Mouse (Mus musculus): Measurements from ENCODE around the gene Galnt15.
A peak's percentile ranks its signal among the peaks of the same experiment; 100 is the strongest.

The Galnt15 gene

DNA sequence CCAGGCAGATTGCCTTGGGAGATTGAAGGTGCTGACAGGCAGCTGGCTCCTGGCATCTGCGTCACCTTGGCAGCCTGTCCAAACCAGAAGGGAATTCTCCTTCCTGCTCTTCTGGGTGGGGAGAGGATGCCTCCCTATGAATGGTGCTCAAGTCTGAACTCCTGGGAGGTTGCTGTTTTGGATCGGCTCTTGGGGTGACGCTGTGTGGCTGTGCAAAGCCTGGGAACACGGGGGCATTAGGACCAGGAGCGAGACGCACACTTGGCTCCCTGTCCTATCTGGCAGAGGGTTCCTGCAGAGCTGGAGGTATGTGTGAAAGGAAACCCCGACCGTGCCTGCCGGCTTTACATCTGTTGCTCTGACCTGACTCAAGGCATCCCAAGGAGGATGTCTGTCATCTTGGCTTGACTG is at the start of gene Galnt15:
Gene Galnt15 (plus strand): TSS at position 309 of the 411 bp plus-strand sequence.
- no peak for DNase-seq (ENCODE audit: low spot score)

DNA sequence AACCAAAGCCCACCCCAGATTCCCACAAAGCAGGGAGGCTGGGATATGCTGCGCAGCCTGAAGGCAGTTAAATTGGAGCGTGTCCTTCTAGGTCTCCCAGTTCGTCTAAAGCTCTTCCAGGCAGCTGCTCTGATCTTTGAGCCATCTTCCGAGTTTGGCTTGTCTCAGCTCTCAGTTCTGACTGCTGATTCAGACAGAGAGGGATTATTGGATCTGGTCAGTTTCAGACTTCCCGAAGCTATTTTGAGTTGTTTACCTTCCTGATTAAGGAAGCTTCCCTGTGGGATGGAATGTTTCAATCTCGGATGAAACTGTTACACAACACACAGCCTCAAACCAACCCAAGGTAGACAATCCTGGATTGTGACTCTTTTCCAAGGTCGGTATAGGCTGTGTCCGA is 34.8 kb upstream of the Galnt15 start:
- DNase-seq (ENCODE audit: low spot score) = peak; percentile 71

DNA sequence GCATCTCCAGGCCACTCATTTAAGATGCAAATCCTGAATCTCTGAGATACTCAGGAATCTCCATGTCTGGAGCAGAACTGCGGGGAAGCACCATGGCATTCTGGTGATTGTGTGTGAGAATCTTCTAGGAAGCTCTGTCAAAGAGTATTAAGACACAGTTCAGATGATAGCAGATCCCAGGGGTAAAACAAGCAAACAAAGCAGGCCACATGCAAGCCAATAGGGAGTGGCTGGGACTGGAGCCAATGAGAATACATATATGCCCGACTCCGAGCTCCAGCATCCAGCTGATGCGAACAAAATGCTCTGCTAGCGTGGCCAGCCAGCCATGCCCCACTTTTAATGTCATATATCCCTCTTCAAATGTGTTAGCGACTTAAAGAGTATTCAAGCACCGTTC is 27.8 kb upstream of the Galnt15 start:
- DNase-seq (ENCODE audit: low spot score) = no peak

DNA sequence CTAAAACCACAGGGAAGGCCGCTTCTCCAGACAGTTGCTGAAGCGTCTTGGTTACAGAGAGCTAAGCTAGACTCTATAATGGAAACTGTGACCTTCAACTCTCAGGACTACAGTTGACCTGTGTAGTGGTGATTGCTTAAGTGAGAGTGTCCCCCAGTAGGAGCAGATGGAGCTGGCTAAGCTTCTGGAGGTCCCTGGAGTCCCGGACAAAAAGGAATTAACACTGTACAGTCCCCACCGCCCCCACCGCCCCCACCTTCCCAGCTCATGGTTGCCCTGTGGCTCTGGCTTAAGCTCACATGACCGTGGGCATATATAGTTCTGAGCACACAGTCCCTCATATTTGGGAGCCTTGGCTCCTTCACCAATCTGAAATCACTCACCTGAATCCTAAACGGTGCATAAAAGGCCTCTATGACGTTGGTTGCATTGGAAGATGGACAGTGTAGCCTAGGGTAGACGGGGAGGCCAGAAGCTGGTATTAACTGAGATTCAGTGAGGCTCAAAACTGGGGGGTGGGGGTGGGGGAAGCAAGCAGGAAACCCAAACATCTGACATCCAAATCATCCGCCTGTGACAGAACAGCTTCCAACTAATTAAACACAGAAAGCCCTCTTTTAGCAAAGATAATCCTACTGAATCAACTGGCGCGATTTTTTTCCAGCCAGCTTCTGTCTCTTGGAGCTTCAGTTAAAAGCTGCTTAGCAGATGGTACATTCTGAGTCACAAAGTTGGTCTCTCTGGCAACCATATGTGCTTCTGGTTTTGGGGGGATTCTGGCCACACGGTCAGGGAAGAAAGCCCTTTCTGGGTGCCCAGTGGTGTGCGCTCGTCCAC is 26.1 kb upstream of the Galnt15 start:
- DNase-seq (ENCODE audit: low spot score) = no peak

DNA sequence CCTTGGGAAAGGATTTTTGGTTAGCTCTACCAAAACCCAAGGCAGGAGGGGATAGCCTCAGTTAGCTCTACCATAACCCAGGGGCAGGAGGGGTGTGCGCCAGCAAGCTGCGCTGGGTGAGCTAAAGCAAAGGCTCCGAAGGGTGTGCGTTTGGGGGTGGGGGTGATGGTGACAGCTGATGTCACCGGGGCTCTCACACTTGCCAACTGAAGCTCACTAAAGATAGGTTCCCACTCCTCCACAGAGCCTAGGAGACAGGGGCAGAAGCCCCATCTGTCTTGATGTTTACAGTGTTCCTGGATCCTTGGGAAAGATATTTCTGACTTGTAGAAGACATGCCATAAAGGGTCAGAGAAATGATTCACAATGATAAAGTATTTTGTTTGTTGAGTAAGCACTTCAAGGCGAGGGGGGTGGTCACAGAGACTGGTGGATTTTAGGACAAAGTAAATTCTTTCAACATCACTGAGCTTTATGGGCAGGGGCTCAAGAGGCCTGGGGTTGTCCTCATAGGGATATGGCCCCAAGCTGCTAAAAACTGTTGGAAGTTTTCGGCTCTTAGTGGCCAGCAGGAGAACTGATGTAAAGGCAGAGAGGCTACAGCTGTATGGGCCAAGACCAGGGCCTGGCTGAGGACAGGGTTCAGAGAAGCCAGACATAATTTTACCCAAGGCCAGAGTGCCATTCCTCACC is 24.7 kb upstream of the Galnt15 start:
- no peak for DNase-seq (ENCODE audit: low spot score)

DNA sequence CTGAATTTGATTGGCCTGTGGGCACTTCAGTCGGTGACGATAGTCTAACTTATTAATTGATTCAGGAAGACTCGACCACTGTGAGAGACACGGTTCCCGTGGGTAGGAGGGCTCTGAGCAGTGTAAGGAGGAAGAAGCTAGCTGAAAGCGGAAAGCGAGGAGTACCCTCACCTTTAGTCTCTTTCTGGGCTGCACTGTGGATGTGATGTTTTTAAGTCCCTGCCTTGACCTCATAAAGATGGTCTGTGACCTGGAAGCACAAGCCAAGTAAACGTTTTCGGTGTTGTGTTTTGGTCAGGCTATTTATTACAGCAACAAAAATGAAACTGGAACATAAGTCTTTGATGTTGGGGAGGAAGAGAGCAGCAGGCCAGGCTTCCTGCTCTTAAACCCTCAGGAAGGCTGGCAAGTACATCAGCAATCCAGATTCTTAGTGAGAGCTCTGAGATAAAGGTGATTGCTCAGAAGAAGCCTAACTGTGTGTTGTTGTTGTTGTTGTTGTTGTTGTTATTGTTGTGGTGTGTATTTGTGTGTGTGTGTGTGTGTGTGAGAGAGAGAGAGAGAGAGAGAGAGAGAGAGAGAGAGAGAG is 23.0 kb upstream of the Galnt15 start:
- no peak for DNase-seq (ENCODE audit: low spot score)

DNA sequence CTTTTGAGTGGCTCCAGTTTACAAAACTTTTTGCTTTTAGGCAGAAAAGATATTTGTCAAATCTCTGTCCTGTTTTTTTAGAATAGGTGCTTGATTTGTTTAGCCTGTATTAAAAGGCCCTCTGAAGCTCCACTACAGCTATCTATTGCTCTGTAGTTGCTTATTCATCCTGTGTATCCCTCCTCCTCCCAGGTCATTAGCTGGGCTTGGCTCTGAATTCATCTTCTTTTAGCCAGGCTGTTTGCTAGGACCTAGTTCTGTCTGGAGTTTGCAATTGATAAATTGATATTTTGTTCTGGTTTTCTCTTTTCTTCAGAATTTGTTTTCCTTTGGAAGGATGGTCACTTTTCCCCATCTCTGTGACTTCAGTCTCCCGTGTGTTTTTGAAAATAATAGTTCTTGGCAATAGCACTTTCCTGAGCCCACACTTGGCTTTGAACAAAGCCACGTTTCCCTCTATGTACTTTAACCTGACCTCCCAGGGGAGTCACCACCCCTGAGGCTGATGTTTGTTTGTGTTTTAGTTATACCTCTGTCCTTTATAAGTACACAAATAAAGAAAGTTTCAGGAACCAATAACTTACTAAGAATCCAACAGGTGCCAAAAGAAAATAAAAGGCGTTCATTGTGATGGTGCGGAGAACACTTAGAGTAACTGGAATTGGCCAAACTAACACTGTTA is 21.0 kb upstream of the Galnt15 start:
- DNase-seq (ENCODE audit: low spot score) = peak; percentile 52

DNA sequence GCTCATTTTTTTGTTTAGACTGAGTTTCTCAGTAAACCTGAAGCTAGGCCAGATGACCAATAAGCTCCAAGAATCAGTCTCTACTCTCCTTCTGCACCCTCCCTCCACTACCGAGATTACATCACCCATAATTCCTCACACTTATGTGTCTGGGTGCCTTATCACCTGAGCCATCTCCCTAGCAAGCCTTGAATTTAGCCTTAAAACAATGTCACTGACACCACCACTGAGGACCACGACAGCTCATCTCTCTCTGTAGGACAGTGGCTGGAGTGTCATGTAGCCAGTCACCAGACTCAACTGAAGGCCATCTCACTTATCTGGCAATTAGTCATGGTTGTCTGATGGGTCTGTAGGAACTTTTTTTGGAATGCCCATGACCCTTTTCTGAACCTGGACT is 19.1 kb upstream of the Galnt15 start:
- no peak for DNase-seq (ENCODE audit: low spot score)

DNA sequence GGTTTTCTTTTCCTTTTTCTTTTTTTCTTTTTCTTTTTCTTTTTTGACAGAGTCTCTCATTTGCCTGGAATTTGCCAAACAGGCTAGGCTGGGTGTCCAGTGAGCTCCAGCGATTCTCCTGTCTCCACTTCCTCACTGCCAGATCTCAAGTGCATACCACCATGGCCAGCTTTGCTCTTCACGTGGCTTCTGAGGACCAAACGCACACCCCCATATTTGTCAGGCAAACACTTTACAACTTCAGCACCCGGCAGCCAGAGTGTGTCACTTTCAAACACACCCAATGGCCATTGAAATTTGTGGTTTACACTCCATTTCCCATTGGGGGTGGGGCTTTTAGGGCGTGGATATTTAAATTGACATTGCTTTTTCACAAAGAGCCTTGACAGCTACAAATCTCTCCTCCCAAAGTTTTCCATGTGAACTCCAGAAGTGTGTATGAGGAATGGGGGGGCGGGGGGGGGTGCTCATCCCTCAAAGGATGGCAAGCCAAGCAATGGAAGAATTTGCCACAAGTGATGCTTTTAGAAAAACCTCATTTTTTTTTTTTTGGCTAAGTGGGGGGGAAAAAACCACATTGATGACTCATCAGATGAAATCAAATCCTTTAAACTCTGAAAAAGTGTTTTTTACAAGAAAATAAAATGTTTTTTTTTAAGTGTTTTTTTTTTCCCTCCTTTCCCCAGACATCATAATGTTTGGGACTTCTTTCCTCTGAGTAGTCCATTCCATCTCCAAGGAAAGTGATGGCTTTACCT is 17.1 kb upstream of the Galnt15 start:
- no peak for DNase-seq (ENCODE audit: low spot score)

DNA sequence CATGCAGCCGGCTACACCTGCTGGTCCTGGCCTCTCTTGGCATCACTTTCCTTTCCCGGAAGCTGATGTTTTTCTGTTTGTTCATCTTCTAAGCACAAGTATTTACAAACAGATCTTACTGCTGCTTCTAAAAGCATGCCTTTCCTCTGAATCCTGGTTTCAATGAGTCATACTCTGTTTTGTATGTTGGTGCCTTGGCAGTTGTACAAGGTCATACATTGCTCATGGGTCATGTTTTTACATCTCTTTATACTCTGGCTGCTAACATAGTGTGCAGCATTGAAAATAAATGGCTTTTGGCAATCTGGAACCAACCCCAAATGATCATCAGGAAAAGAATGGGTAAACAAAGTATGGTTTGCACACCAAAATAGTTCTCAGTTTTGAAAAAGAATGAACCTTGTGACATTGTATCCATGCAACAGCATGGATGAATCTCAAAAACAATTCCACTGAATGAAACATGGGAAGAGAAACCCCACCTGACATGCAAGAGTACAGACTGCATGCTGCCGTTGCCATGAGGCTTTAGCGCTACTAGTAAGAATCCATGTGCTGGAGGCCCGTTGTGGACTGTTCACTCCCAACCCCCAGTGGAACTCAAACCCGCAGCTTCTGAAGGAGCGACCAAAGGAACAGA is 13.5 kb upstream of the Galnt15 start:
- no peak for DNase-seq (ENCODE audit: low spot score)

DNA sequence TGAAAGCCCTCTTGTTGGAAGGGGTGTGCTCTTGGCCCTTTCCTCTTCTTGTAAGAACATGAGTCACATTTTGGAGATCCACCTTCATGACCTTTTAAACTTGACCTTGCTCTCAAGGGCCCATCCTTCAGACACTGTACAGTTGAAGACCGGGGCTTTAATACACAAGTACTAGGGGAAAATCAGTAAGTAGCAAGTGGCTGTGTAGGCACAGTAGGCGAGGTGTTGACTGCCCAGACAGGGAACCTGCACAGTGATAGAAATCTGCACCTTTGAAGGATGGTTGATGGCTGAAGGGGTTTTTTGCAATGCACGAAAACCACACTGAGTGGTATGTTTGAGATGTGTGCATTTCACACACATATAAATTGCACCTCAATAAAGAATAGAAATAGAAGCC is 12.3 kb upstream of the Galnt15 start:
- no peak for DNase-seq (ENCODE audit: low spot score)

DNA sequence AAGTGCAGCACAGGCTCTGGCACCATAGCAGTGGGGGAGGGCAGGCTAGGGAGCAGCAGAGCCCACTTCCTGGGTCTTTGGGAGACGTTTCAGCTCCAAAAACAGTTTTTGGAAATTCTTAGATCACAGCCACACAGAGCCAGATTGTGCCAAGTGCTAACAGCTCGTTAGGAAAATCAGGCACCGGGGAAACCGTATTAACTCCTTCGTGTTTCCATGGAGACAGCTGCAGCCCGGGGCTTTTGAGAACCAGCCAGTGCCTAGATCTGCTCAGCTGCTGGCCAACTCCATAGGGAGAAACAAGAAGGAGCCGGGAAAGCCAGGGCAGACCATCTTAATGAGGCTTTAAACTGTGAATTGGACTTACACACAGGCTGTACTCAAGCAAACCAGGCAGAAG is 11.9 kb upstream of the Galnt15 start:
- DNase-seq (ENCODE audit: low spot score) = no peak

DNA sequence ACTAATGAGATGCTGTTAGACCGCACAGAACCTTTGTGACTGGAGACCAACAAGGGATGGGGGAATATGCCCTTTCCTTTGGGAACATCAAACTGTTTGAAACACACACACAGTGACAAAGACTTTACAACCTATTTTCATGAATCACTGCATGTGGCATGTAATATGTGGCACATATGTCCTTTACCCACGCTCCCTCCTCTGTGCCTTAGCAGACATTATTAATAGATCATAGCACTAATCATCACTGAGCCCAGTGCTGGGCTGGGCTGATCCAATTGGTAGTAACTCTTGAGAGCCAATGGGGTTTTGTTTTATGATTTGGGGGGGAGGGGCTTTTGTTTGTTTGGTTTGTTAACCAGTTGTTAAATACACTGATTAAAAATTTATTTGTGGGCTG is 11.3 kb upstream of the Galnt15 start:
- DNase-seq (ENCODE audit: low spot score) = no peak

DNA sequence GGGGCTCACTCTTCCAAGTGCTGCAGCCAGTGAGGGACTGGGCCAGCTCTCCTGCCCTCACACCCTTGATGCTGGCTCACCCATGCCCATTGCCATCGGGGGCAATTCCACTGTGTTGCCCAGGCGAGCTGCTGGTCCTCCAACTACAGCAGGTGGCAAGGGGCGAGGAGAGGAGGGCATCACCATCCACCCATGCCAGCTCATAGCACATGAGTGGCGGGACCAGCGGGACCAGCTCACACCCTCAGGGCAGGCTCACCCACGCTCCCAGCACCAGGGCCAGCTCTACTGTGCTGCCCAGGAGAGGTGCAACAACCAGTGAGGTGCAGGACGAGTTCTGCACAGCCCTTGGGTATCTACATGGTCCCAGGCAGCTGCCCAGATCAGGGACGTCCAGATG is 9.7 kb upstream of the Galnt15 start:
- no peak for DNase-seq (ENCODE audit: low spot score)

DNA sequence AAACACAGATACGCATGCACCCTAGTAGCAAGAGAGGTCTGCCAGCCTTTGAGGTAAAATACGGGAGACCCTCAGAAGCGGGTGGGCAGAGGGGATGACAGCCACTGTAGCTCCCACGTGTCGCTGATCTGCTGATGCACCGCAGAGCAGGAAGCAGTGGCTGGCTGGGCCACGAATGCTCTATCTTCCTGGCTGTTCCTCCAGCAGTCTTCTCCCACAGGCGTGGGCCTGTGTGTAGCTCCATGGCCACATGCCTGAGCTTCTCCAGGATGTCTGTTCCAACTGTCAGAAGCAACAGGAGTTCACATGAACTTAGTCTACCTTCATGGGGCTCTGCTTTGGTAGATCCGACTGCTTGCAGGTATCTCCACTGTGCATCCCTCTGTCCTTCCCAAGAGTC is 6.8 kb upstream of the Galnt15 start:
- no peak for DNase-seq (ENCODE audit: low spot score)

DNA sequence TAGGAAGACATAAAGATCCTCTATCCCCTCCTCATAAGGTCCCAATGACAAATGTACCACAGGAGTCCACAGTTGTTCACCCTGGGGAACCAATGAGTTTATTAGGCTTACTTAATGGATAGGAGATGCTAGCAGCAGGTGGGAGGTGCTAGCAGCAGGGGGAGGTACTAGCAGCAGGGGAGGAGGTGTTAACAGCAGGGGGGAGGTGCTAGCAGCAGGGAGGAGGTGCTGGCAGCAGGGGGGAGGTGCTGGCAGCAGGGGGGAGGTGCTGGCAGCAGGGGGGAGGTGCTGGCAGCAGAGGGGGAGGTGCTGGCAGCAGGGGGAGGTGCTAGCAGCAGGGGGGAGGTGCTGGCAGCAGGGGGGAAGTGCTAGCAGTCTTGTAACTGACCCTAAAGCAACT is 6.3 kb upstream of the Galnt15 start:
- no peak for DNase-seq (ENCODE audit: low spot score)

DNA sequence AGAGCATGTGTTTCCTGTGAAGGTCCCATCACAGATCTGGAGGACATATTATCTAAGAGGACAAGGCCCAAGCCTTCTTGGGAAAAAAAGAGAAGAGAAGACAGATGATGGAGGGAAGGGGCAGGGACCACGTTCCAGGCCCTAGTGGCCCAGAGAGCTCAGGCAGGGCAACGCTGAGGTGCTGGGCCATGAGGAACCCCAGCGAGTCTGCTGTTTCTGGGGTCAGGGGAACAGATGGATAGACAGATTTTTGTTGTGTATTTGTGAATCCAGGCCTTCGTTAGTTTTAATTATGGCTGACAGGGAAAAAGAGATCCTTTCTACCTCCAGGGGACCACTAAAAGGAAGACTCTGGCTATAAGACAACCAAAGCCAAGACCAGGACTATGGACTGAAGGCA is 4.9 kb upstream of the Galnt15 start:
- no peak for DNase-seq (ENCODE audit: low spot score)

DNA sequence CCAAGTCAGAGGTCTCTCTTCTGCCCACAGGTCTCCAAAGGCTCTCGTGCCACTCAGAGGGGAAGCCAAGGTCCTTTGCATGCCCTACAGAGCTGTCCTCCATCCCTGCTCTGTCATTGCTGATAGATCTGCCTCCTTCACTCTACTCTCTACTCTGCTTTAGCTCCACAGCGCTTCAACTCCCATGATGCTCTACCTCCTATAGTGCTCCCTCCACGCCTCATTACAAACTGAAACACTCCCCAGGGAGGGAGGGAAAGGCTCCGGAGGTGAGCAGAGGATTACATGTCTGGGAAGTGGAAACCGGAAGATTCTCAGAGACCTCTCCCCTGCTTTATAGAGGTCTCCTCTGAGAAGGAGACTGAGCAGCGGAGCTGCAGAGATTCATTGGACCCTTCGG is 1.6 kb upstream of the Galnt15 start:
- no peak for DNase-seq (ENCODE audit: low spot score)

DNA sequence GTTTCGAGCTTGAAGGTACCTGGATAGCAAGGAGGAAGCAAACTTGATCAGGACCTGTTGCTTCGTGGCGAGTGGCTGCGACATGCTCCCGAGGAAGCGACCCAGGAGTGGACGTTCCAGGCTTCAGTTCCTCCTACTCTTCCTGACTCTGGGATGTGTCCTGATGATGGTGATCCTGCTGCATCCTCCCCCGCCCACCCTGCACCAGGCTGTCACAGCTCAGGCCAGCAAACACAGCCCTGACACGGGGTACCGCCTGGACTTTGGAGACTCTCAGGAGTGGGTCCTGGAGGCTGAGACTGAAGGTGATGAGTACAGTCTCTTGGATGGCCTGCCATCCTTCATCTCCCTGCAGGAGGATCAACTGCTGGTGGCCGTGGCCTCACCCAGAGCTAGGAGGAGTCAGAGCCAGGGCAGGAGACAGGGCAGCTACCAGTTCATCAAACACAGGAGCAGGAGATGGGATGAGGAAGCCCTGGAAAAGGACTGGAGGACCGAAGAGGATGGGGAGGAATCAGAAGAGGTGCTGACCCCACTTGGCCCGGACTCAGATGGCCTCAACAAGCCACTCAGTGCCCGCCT is 713 bp downstream of the Galnt15 start:
- DNase-seq (ENCODE audit: low spot score) = no peak

DNA sequence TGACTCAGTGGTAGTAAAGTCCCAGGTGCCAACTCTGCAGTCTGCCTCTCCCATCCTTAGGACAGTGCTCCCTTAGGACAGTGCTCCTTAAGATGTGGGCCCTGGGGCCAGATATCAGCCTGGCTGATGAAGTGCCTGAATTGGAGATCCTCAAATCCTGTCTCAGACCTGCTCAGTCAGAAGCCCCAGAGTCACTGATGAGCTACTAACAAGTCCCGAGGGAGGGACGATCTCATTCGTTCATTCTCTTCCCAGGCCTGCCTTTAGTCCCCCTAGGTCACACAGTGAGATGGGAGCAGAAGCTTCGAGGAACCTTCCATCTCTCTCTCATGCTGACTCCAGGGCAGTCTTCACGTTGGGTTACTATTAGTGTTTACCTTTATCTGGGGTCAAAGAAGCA is 1.3 kb downstream of the Galnt15 start:
- no peak for DNase-seq (ENCODE audit: low spot score)

DNA sequence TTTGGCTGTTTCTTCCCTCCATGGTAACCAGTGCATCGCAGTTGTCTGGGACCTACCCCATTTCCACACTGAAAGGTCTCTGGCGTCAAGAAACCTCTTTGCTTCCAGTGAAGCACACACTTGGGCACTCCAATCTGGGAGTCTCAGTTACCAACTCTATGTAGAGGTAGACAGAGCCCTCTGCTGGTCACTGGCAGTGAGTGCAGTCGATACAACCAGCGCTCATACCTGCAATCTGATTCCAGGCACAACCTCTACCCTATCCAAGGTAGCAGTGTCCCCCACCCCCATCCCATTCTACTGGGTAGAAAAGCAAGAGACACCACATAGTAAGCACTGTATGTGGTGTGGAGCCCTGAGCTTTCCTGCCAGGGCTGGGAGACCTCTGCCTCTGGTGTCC is 3.7 kb downstream of the Galnt15 start:
- peak; percentile 59 for DNase-seq (ENCODE audit: low spot score)

Measured in yolk sac, embryonic 10.5 days (tissue).